Mouse (Mus musculus) G1E (cell line): ENCODE measurements around the gene Txnrd2.

Experiments used
- CTCF ChIP-seq: IDR thresholded peaks from 2 replicates; pipeline ENCODE4 v1.5.1; 2012; ENCODE audit warnings: low read depth, low read length, inconsistent platforms, mixed read lengths
- GATA1 ChIP-seq: IDR thresholded peaks from 2 replicates; pipeline ENCODE4 v1.6.1; 2012; ENCODE audit warnings: borderline replicate concordance, low read length, inconsistent platforms, mixed read lengths
- GATA2 ChIP-seq: IDR thresholded peaks from 2 replicates; pipeline ENCODE4 v1.6.1; 2012; ENCODE audit warnings: low read depth, low read length, inconsistent platforms, borderline replicate concordance
- POLR2AphosphoS5 ChIP-seq: IDR thresholded peaks from 2 replicates; pipeline ENCODE4 v1.6.1; 2012; ENCODE audit warnings: low read depth, low read length, inconsistent platforms; ENCODE audit not compliant: insufficient replicate concordance
- TAL1 ChIP-seq: conservative IDR thresholded peaks from 2 replicates; pipeline ENCODE4 v1.6.1; 2012; ENCODE audit warnings: low read depth, low read length, inconsistent platforms, mixed read lengths

DNA sequence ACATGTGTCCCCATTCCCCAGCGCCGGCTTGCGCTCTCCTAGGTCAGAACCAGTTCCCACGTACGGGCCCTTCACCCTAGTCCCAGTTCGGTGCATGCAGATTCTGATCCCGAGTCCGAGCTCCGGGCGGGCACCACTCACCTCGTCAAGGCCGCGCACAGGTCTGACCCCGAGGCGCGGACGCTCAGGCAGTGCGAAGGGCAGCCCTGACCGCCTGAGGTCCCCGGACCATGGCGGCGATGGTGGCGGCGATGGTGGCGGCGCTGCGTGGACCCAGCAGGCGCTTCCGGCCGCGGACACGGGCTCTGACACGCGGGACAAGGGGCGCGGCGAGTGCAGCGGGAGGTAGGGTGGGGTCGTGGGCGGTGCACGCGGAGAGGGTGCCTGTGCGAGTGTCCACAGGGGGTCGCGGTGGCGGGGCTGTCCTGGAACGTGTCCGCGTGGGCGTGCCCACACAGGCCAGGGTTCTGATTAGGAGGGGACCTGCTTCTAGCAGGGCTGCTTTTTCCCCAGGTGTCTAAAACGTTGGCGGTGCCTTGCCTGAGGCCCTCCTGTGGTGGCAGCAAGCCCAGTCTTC, at the start of gene Txnrd2:
- no peak for TF ChIP-seq CTCF
- no peak for TF ChIP-seq TAL1
- no peak for TF ChIP-seq GATA1
- no peak for TF ChIP-seq POLR2AphosphoS5
- TF ChIP-seq GATA2, result no peak
